Mouse (Mus musculus) neural tube, embryonic 12.5 days (tissue): ENCODE results near the gene Nf2. TPM values are rescaled to one million over a fixed set of nuclear protein-coding genes. Genes with fewer than 3 reads are reported as not detected.

Experiments used
- ATAC-seq: fragments of 200-750 bp; cut with Nextera tagmentation; 2 replicates; pipeline ENCODE4 v1.8.0; 2017; ENCODE audit warnings: low read depth, mild to moderate bottlenecking, moderate TSS enrichment, moderate library complexity; ENCODE audit not compliant: low FRiP score
- H3K27ac ChIP-seq: fragments of 300-500 bp; sonication (generic); 2 replicates; pipeline ENCODE4 v1.5.1; 2016
- H3K27me3 ChIP-seq: fragments of 300-500 bp; sonication (generic); replicated peaks from 2 replicates; pipeline ENCODE4 v1.6.1; 2016; ENCODE audit warnings: mild to moderate bottlenecking
- H3K36me3 ChIP-seq: fragments of 300-500 bp; sonication (generic); 2 replicates; pipeline ENCODE4 v1.6.1; 2016; ENCODE audit warnings: mild to moderate bottlenecking
- H3K4me1 ChIP-seq: fragments of 300-500 bp; sonication (generic); 2 replicates; pipeline ENCODE4 v1.6.1; 2016
- H3K4me2 ChIP-seq: fragments of 300-500 bp; sonication (generic); replicated peaks from 2 replicates; pipeline ENCODE4 v1.6.1; 2016; ENCODE audit warnings: mild to moderate bottlenecking
- H3K4me3 ChIP-seq: fragments of 300-500 bp; sonication (generic); 2 replicates; pipeline ENCODE4 v1.5.1; 2016
- H3K9ac ChIP-seq: fragments of 300-500 bp; sonication (generic); 2 replicates; pipeline ENCODE4 v1.6.1; 2016; ENCODE audit warnings: mild to moderate bottlenecking
- H3K9me3 ChIP-seq: fragments of 300-500 bp; sonication (generic); 2 replicates; pipeline ENCODE4 v1.6.1; 2016; ENCODE audit warnings: mild to moderate bottlenecking
- WGBS: fragments of 180-500 bp; shearing (Covaris S2); methylation state at CpG from one replicate; pipeline ENCODE4 v1.1.7; 2016; 5-methylcytosine and 5-hydroxymethylcytosine counted together
- polyA plus RNA-seq: library from polyadenylated mRNA; unstranded; fragments of >200 nt; fragmentation: Nextera tagmentation; extraction: Ambion mirVana; gene quantifications from 2 replicates; pipeline ENCODE4 v1.2.1, GENCODE M21; 2016

Nf2 gene
- polyA plus RNA-seq, 1 experiment from 2014 or later, result 78.4 TPM

- Histone ChIP-seq H3K27me3 (no peaks in the 10 kb centered on the region), H3K36me3 (peaks cover under 1% of the 10 kb centered on the region), H3K9me3 (no peaks in the 10 kb centered on the region), H3K4me3 (no peak overlapping the region), H3K4me1 (peaks cover 14% of the 10 kb centered on the region), H3K9ac (no peak overlapping the region), H3K4me2 (no peak overlapping the region), H3K27ac (no peak overlapping the region)
- no peak for ATAC-seq
- WGBS, result 64% methylated on average over 7 of the region's 7 CpGs
These were observed 117.6 kb downstream of the Nf2 start for GRCm38 (mm10) chr11:4731781-4732180.

GRCm38 (mm10) chr11:4730913-4731312 lies 118.4 kb downstream of the Nf2 start:
- 81% methylated on average over 5 of the region's 5 CpGs for WGBS
- H3K4me3 ChIP-seq, result no peak overlapping the region
- ATAC-seq, result no peak

GRCm38 (mm10) chr11:4730096-4730495 lies 119.2 kb downstream of the Nf2 start:
- no peak overlapping the region for H3K27ac ChIP-seq
- H3K9me3 ChIP-seq, result no peaks in the 10 kb centered on the region
- H3K4me3 ChIP-seq, result no peak overlapping the region
- H3K4me2 ChIP-seq, result no peak overlapping the region
- 81% methylated on average over 6 of the region's 6 CpGs for WGBS
- H3K9ac ChIP-seq, result no peak overlapping the region
- H3K4me1 ChIP-seq, result peaks cover 8% of the 10 kb centered on the region
- peaks cover 15% of the 10 kb centered on the region for H3K36me3 ChIP-seq
- ATAC-seq, result no peak
- H3K27me3 ChIP-seq, result no peaks in the 10 kb centered on the region

More at GRCm38 (mm10) chr11:4730913-4731312, 118.4 kb downstream of the Nf2 start:
- Histone ChIP-seq H3K27ac (no peak overlapping the region), H3K4me1 (peaks cover 14% of the 10 kb centered on the region), H3K27me3 (no peaks in the 10 kb centered on the region), H3K4me2 (no peak overlapping the region), H3K9me3 (no peaks in the 10 kb centered on the region), H3K9ac (no peak overlapping the region), H3K36me3 (peaks cover 8% of the 10 kb centered on the region)

GRCm38 (mm10) chr11:4729603-4730002 lies 119.7 kb downstream of the Nf2 start:
- Histone ChIP-seq H3K4me1 (peaks cover 6% of the 10 kb centered on the region; the same call in 1 of the 2 replicates), H3K27me3 (no peaks in the 10 kb centered on the region), H3K4me3 (no peak overlapping the region), H3K9me3 (no peaks in the 10 kb centered on the region), H3K36me3 (peaks cover 20% of the 10 kb centered on the region), H3K4me2 (no peak overlapping the region), H3K9ac (no peak overlapping the region), H3K27ac (no peak overlapping the region)
- 66% methylated on average over 12 of the region's 12 CpGs for WGBS
- no peak for ATAC-seq

GRCm38 (mm10) chr11:4721728-4722127 lies 127.6 kb downstream of the Nf2 start:
- Histone ChIP-seq H3K9me3 (no peaks in the 10 kb centered on the region), H3K36me3 (peaks cover 36% of the 10 kb centered on the region), H3K4me3 (no peak overlapping the region), H3K27ac (no peak overlapping the region), H3K4me2 (no peak overlapping the region), H3K4me1 (peaks cover 11% of the 10 kb centered on the region), H3K27me3 (no peaks in the 10 kb centered on the region), H3K9ac (no peak overlapping the region)
- 69% methylated on average over 8 of the region's 8 CpGs for WGBS
- no peak for ATAC-seq

GRCm38 (mm10) chr11:4720900-4721580 lies 128.3 kb downstream of the Nf2 start:
- no peak for ATAC-seq
- H3K36me3 ChIP-seq, result peaks cover 29% of the 10 kb centered on the region
- H3K9me3 ChIP-seq, result no peaks in the 10 kb centered on the region
- WGBS, result 40% methylated on average over 7 of the region's 7 CpGs
- H3K4me3 ChIP-seq, result no peak overlapping the region
- no peak overlapping the region for H3K27ac ChIP-seq
- H3K4me1 ChIP-seq, result peaks cover 11% of the 10 kb centered on the region
- H3K4me2 ChIP-seq, result no peak overlapping the region
- H3K27me3 ChIP-seq, result no peaks in the 10 kb centered on the region
- no peak overlapping the region for H3K9ac ChIP-seq

GRCm38 (mm10) chr11:4720393-4720792 lies 128.9 kb downstream of the Nf2 start:
- H3K27me3 ChIP-seq, result no peaks in the 10 kb centered on the region
- H3K36me3 ChIP-seq, result peaks cover 24% of the 10 kb centered on the region
- H3K4me3 ChIP-seq, result no peak overlapping the region
- no peak overlapping the region for H3K4me2 ChIP-seq
- H3K27ac ChIP-seq, result no peak overlapping the region
- H3K9ac ChIP-seq, result no peak overlapping the region
- no peaks in the 10 kb centered on the region for H3K9me3 ChIP-seq
- H3K4me1 ChIP-seq, result peaks cover 11% of the 10 kb centered on the region
- ATAC-seq, result no peak
- WGBS, result 60% methylated on average over 11 of the region's 11 CpGs

GRCm38 (mm10) chr11:4719961-4720360 lies 129.4 kb downstream of the Nf2 start:
- Histone ChIP-seq H3K27me3 (no peaks in the 10 kb centered on the region), H3K4me1 (peaks cover 11% of the 10 kb centered on the region), H3K27ac (no peak overlapping the region), H3K9ac (no peak overlapping the region), H3K36me3 (peaks cover 20% of the 10 kb centered on the region), H3K9me3 (no peaks in the 10 kb centered on the region), H3K4me2 (no peak overlapping the region), H3K4me3 (no peak overlapping the region)
- 91% methylated on average over 9 of the region's 9 CpGs for WGBS
- no peak for ATAC-seq

- 87% methylated on average over 5 of the region's 5 CpGs for WGBS
- Histone ChIP-seq H3K27ac (no peak overlapping the region), H3K9me3 (no peaks in the 10 kb centered on the region), H3K36me3 (peaks cover 10% of the 10 kb centered on the region), H3K4me3 (no peak overlapping the region), H3K4me2 (no peak overlapping the region), H3K9ac (no peak overlapping the region), H3K27me3 (no peaks in the 10 kb centered on the region), H3K4me1 (peaks cover 11% of the 10 kb centered on the region)
- no peak for ATAC-seq
These were observed 130.8 kb downstream of the Nf2 start for GRCm38 (mm10) chr11:4718548-4718947.

GRCm38 (mm10) chr11:4716530-4717236 lies 132.7 kb downstream of the Nf2 start:
- 90% methylated on average over 5 of the region's 5 CpGs for WGBS

More at GRCm38 (mm10) chr11:4716530-4717236, 132.7 kb downstream of the Nf2 start:
- no peaks in the 10 kb centered on the region for H3K9me3 ChIP-seq
- no peak for ATAC-seq
- H3K9ac ChIP-seq, result no peak overlapping the region
- peaks cover 11% of the 10 kb centered on the region for H3K4me1 ChIP-seq
- no peaks in the 10 kb centered on the region for H3K36me3 ChIP-seq
- no peak overlapping the region for H3K27ac ChIP-seq
- no peaks in the 10 kb centered on the region for H3K27me3 ChIP-seq
- no peak overlapping the region for H3K4me3 ChIP-seq
- H3K4me2 ChIP-seq, result no peak overlapping the region
